Mouse (Mus musculus) layer of hippocampus, postnatal 25 days (tissue): ENCODE measurements around the gene 4930455H04Rik. TPM values are rescaled to one million over a fixed set of nuclear protein-coding genes. Genes with fewer than 3 reads are reported as not detected.

Experiments
- DNase-seq, 2 experiments: peaks; one replicate each; pipeline ENCODE4 v3.0.0; 2022; ENCODE audit warnings: mixed read lengths in 2 of 2, low spot score in 1 of 2; ENCODE audit errors: extremely low spot score in 1 of 2
- total RNA-seq, 2 experiments: library from RNA; stranded (reverse); gene quantifications; 2 replicates each; pipeline ENCODE4 v1.2.3; 2021

Gene 4930455H04Rik
- total RNA-seq: not detected

DNA sequence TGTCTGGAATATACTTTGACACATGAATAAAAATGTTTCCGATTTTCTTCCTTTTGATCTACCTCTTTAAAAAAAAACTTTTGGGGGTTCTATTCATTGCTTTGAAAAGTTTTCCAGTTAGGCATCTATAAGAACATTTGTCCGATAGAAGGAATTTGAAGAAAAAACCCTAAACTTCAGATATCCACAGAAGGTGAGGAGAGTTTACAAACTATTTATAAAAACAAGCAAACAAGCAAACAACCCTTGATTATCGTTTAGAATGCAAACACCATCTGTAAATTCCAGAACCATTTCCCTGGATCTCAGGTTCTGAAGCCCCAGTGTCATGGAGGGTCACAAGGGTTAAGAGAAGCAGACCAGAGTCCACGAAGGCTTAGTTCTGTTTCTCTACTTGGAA lies at the start of gene 4930455H04Rik:
4930455H04Rik (plus strand) TSS at position 301 of the 400 bp plus-strand sequence.
- DNase-seq: no peak

GRCm38 (mm10) chr3:116921535-116921934 lies 46.5 kb upstream of the 4930455H04Rik start:
- no peak for DNase-seq

GRCm38 (mm10) chr3:116923042-116923441 lies 45.0 kb upstream of the 4930455H04Rik start:
- no peak for DNase-seq

DNA sequence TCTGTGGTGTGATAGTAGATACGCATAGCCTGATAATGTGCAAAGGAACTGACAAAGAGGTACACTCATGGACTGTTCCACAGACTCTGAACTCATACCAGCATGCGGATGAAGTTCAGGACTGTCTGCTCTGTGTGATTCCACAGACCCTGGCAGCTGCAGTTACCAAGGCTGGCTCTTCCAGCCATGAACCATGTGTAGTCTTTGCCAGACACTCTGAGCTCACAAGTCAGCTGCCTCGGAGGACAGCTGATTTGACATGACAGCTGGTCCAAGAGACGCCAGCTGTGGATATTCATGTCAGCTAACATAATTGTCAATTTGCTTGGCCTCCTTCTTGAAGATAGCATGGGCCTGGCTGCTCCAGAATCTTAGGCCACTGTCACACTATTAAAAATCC lies 39.1 kb upstream of the 4930455H04Rik start:
- no peak for DNase-seq

DNA sequence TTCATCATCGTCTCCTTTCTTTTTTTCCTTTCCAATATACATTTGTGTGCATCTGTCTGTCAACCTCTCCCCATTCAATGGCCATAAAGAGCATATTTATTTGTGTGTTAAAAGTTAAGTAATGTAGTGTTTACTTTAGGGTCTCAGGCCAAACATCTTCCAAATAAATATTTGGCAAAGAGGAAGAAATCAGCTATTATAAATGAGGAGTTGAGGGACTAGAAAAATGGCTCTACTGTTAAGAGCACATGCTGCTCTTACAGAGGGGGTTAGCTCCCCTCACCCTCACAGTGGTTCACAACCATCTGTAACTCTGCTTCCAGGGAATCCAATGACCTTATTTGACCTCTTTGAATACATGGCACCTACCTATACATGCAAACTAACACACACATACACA lies 34.9 kb upstream of the 4930455H04Rik start:
- DNase-seq: no peak

DNA sequence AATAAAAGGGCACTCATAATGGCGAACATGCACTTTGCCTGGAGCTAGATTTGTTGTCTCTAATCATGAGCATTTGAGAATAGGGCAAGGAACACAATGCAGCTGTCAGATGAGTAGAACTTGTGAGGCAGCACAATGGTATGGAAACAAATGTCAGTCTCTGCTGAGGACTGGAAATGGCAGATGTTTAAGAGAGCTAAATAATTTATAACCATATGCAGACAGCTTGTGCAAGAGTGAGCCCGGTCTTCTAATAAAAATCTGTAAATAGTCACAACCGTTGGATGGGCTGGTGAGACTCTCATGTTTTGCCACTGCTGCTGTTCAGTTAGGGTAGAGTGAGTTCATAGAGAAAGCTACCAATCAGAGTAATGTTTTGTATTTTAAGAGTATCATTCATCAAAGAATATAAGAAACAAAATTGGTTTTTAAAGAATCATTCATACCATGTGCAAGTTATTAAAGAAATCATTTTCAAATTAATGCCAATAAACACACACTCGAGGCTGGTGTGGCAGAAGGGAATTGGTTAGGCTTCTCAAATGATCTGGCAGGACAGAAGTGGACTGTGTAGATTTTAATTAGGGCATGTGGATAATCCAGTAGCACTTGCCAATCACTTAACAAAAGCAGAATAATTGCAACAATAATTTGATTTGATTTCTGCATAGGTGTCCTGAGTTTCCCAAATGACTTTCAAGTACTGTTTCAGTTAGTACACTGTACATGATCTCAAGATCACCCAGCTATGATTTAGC lies 31.0 kb upstream of the 4930455H04Rik start:
- DNase-seq: no peak

- DNase-seq: no peak
Observed at GRCm38 (mm10) chr3:116940804-116941558, 27.1 kb upstream of the 4930455H04Rik start.

- DNase-seq: no peak
Observed at GRCm38 (mm10) chr3:116941559-116942117, 26.4 kb upstream of the 4930455H04Rik start.

- no peak for DNase-seq
Observed at GRCm38 (mm10) chr3:116942751-116943150, 25.3 kb upstream of the 4930455H04Rik start.

GRCm38 (mm10) chr3:116943422-116943821 lies 24.6 kb upstream of the 4930455H04Rik start:
- DNase-seq: no peak

DNA sequence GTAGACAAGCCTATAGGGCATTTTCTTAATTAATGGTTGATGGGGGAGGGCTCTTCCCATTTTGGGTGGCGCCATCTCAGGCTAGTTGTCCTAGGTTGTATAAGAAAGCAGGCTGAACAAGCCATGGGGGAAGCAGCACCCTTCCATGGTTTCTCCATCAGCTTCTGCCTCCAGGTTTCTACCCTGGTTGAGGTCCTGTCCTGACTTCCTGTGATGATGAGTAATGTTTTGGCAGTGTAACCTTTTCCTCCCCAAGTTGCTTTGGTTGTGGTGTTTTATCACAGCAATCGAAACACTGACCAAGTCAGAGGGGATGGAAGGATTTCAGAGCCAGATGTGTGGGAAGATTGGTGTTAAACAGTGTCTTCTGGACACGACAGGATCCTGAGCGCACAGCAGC lies 21.6 kb upstream of the 4930455H04Rik start:
- no peak for DNase-seq

GRCm38 (mm10) chr3:116950665-116951115 lies 17.4 kb upstream of the 4930455H04Rik start:
- no peak for DNase-seq

DNA sequence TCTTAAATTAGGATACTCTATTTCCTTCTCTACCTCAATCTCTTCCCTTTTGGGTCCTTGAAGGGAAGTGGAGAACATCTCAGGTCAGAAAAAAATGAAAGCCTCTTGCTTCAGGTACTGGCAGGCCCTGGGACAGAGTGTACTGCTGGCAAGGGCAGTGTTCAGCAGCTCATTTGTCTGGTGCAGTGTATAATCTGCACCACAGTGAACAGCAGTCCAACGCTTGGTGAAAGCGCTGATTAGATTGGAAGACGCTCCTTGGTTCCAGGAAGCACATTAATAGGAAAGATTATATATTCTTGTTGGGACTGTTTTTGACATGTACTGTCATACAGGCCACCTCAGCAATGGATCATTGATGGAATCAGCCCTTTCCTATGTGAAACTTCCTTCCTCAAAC lies 16.6 kb upstream of the 4930455H04Rik start:
- DNase-seq: no peak

- DNase-seq: no peak
Observed at GRCm38 (mm10) chr3:116952242-116952899, 15.7 kb upstream of the 4930455H04Rik start.

- no peak for DNase-seq
Observed at GRCm38 (mm10) chr3:116953366-116953765, 14.7 kb upstream of the 4930455H04Rik start.

- DNase-seq: no peak
Observed at GRCm38 (mm10) chr3:116955061-116955460, 13.0 kb upstream of the 4930455H04Rik start.

GRCm38 (mm10) chr3:116960414-116960813 lies 7.7 kb upstream of the 4930455H04Rik start:
- no peak for DNase-seq

DNA sequence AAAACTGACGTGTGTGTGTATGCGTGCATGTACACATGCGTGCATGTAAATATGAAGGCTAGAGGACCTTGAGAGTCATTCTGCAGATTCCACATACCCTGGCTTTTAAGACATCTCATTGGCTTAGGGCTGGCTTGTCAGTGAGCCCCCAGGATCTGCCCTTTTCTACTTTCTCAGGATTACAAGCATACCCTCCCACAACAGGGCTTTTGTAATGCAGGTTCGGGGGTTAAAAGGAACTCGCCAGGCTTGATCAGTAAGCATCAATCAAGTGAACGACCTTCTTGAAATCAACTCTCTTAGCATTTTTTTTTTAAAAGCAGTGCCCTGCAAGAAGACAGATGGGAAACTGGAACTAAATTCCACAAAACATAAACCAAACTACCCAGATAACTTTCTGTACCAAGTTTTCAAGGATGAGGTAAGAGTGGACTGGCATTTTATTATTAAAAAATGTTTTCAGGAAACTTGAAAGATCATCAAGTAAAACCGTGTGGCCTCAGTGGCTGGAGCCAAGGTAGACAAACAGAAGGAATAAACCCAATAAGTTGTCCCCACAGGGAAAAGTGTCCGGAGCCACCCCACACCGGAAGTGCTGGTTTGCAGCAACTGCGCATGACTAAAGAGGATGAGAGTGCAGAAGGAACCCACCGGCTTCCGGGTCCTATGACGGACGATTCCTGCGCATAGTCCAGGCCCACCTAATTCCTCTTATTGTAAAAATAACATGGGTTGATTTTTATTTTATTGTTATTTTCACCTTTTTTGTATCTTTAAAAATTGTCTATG lies 6.5 kb upstream of the 4930455H04Rik start:
- DNase-seq: no peak

DNA sequence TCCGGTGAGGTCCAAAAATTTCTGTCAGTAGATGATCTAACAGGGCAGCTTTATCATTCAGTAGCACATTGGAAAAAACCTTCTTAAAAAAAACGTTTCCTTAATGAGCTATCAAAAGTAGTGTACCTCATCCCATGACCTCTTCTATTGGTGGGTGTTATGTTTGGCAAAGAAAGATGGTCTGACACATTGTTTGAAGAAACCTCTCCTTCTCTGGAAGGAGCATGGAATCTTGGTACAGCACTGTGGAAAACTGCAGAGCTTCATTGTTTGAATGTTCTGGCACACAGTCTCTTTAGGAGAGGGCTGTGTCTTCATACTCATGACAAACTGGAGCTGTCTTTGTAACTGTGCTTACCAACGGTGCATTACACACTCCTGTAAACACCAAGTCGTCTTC lies 4.9 kb upstream of the 4930455H04Rik start:
- no peak for DNase-seq

DNA sequence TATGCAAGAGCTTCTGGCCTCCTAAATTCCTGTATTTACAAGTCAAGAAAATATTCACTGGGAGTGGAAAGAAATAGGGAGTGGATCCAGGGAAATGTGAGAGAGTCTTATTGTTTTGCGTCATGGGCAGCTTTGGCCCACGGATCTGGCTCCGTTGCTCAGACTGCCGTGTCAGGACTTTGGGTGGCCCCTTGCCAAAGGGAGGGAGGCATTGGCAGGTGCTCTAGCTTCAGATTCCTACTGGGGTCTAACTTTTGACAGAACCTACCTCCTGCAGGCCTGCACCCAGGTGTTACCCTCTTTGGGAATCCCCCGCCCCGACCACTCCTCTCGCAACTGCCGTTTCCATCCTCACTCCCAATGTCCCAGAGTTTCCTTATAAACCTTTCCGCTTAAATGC lies 3.6 kb upstream of the 4930455H04Rik start:
- DNase-seq: peak in 1 of 2 experiments; percentile 35
